Mouse (Mus musculus): ENCODE measurements around the gene Cd5.

DNA sequence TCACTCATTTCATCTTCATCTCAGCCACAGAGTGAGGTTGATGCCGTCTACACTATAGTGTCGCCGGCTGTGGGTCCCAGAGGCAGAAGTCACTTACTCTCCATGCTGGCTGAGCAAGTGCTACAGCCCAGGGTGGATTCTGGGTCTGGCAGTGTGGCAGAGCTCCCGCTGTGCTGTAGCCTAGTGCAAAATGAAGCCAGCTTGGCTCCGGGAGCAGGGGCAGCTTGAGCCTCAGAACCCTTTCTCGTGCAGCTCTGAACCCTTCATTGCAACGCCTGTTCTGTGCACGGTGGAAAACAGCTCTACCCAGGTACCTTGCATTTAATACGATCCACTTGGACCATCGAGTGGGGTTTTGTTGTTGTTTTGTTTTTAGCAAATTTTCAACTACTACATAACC lies 28.8 kb upstream of the Cd5 start:
- no peak for TF ChIP-seq CTCF (IDR thresholded peaks at IDR 0.05; ENCODE audit: control insufficient read depth, insufficient read depth, insufficient read length)
- TF ChIP-seq MYOD1 (IDR thresholded peaks at IDR 0.05; ENCODE audit: control insufficient read depth, insufficient read length, low read depth) = no peak

Data from C2C12 (cell line).